Mouse (Mus musculus) Patski (cell line): ENCODE measurements around the gene Sgcg. TPM values are rescaled to one million over a fixed set of nuclear protein-coding genes. Genes with fewer than 3 reads are reported as not detected.

Source experiments
- ATAC-seq: fragments of 100-300 bp; one replicate; pipeline ENCODE4 v1.8.0; 2021
- CTCF ChIA-PET: fragments of 350-600 bp; sonication (Branson Sonifier 250); formaldehyde crosslinking; loops from one replicate; lab custom pipeline; 2022; ENCODE audit warnings: inconsistent platforms; lab: Charles Lee
- POLR2A ChIA-PET: fragments of 350-600 bp; sonication (Branson Sonifier 250); formaldehyde crosslinking; loops from one replicate; lab custom pipeline; 2022; ENCODE audit warnings: antibody characterized with exemption, inconsistent platforms; lab: Charles Lee
- DNase-seq: peaks from one replicate; pipeline ENCODE4 v3.0.0-alpha.2; 2011; ENCODE audit warnings: low read depth, low spot score
- H3K27me3 ChIP-seq: fragments of 371-371 bp; one replicate; pipeline ENCODE4 v1.5.1; 2021
- CTCF ChIP-seq: fragments of 100-300 bp; IDR thresholded peaks from one replicate; pipeline ENCODE4 v1.5.1; 2021
- in situ Hi-C: fragments of 300-500 bp; cut with MboI; formaldehyde crosslinking; loops from 3 replicates; pipeline ENCODE4 v1.11.1; 2018; ENCODE audit warnings: low pct_unique_long_range_greater_than_20kb, mixed read lengths
- polyA plus RNA-seq: library from polyadenylated mRNA; unstranded; gene quantifications from one replicate; pipeline ENCODE4 v1.2.3, GENCODE M21; 2021

The Sgcg gene
- not detected for polyA plus RNA-seq

DNA sequence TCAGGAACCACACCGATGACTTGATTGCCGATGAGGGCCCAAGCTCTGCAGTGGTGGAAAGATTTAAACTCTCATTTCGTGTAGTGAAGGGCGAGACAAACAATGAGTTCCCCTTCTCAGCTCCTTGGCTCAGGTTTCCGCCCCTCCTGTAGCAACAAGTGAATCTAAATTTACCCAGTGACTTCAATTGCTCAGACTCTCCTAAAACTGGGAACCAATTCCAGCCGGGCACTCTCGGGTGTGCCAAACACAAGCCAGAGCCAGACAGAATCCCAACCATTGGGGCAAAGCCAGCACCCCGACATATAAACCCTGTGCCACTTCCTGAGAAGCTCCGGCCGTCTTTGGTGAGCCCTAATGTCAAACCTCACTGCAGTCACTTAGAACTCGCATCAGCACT, at the start of gene Sgcg:
Sgcg (minus strand) TSS at position 139 of the 400 bp plus-strand sequence.
- POLR2A ChIA-PET = no interaction called here
- DNase-seq (no peak), ATAC-seq (no peak)
- CTCF ChIA-PET = interaction anchor here (1.2 to 1.4 kb wide), 2 partner anchors 10 to 36 kb away, joined by 4 to 5 read pairs; no protein-coding TSS in a partner anchor
- in situ Hi-C loops = no loop called here
- TF ChIP-seq CTCF = no peak
- no peaks in the 10 kb centered on the region for H3K27me3 ChIP-seq

DNA sequence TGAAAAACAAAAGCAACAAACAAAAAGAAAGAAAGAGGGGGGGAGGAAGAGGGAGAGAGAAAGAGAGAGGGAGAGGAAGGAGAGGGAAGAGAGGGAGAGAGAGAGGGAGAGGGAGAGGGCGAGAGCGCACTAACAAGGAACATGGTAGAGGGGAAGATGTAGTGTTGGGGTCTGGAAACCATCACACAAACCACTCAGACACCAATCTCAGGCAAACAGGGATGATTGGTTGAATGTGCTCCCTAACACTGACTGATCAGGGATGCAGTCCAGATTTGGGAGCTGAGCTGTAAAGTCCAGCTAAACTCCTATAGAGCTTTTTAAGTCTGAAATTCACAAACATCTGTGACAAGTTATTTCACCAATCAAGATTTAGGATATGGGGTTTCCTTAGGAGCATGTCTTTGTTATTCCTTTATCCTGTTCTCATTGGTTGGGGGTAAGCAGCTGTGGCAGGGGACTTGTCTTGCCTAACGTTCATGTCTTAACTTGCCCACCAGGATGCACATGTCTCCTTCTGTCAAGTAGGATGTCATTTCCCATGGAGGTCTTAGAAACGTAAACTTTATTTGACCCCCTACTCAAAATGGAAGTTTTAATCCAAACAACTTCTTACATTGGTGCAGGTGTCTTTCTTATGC, 45.8 kb upstream of the Sgcg start:
- in situ Hi-C loops = no loop called here
- no peak for TF ChIP-seq CTCF
- CTCF ChIA-PET = interaction anchor here (0.8 to 1.4 kb wide), 2 partner anchors 10 to 12 kb away, joined by 3 to 6 read pairs; no protein-coding TSS in a partner anchor
- POLR2A ChIA-PET = no interaction called here
- no peaks in the 10 kb centered on the region for H3K27me3 ChIP-seq
- DNase-seq (no peak), ATAC-seq (no peak)

DNA sequence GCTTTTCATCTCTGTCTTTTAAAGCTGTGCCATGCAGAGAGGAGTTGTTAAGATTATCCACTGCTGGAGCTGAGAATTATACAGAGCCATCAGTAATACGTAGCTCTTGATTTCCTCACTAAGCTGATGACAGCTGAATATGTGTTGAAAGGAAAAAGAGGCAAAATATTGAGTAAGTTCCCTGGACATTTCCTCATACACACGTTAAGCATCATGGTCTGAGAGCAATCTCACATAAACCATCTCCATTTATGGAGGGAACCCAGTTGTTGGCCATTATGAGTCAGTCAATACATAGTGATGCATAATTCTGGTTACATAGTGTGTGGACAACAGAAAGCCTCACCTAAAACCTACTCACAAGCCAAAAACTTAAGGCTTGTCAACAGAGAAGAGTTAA, 44.1 kb upstream of the Sgcg start:
- no peaks in the 10 kb centered on the region for H3K27me3 ChIP-seq
- no peak for ATAC-seq
- no peak for TF ChIP-seq CTCF
- in situ Hi-C loops = no loop called here
- ChIA-PET CTCF (interaction anchor here (0.8 kb wide), 1 partner anchor 60 kb away, joined by 5 read pairs; no protein-coding TSS in a partner anchor), POLR2A (no interaction called here)
- no peak for DNase-seq

DNA sequence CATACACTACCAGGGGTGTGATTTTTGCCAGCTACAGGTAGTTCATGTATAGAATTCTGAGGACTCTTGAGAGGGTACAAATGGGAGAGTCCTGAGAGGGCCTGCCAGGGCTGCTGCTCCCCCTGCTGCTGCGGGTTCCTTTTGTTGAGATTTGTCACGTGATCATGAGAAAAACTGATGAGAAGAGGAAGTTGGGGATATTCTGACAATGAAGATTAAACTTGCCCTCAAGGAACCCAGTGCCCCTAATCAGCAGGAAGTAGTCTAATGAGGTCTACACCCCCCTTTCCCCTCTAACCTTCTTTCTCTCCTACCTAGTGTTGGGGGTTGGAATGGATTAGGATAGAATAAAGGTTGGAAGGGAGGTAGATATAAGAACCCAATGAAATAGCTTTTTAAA, 43.0 kb upstream of the Sgcg start:
- in situ Hi-C loops = no loop called here
- DNase-seq (no peak), ATAC-seq (no peak)
- no peak for TF ChIP-seq CTCF
- ChIA-PET POLR2A (no interaction called here), CTCF (no interaction called here)
- H3K27me3 ChIP-seq = no peaks in the 10 kb centered on the region

GRCm38 (mm10) chr14:61299810-61300209, 41.5 kb upstream of the Sgcg start:
- ATAC-seq = no peak
- H3K27me3 ChIP-seq = peaks cover 3% of the 10 kb centered on the region
- ChIA-PET CTCF (interaction anchor here (1.4 kb wide), 1 partner anchor 500 kb away, joined by 3 read pairs; no protein-coding TSS in a partner anchor), POLR2A (no interaction called here)
- no peak for TF ChIP-seq CTCF
- DNase-seq = no peak
- in situ Hi-C loops = loop anchor here (5.0 kb wide), 1 partner anchor 503 kb away; no protein-coding TSS in a partner anchor

GRCm38 (mm10) chr14:61294738-61295079, 36.4 kb upstream of the Sgcg start:
- POLR2A ChIA-PET = no interaction called here

GRCm38 (mm10) chr14:61293884-61294737, 35.8 kb upstream of the Sgcg start:
- CTCF ChIA-PET = interaction anchor here (0.8 to 2.6 kb wide), 30 partner anchors 8 to 496 kb away, joined by 3 to 28 read pairs (median 5); partner anchors contain the start of gene Sgcg
- DNase-seq (peak; percentile 43), ATAC-seq (peak; percentile 95)
- in situ Hi-C loops = no loop called here
- POLR2A ChIA-PET = interaction anchor here (1.1 kb wide), 1 partner anchor 10 kb away, joined by 3 read pairs; no protein-coding TSS in a partner anchor
- peak; percentile 94 for TF ChIP-seq CTCF
- H3K27me3 ChIP-seq = peaks cover 3% of the 10 kb centered on the region

More at GRCm38 (mm10) chr14:61294738-61295079, 36.4 kb upstream of the Sgcg start:
- peak; percentile 22 for DNase-seq
- peak; percentile 29 for TF ChIP-seq CTCF
- in situ Hi-C loops = loop anchor here (5.0 kb wide), 1 partner anchor 497 kb away; no protein-coding TSS in a partner anchor
- ATAC-seq = peak; percentile 74
- peaks cover 3% of the 10 kb centered on the region for H3K27me3 ChIP-seq
- CTCF ChIA-PET = interaction anchor here (0.8 to 2.6 kb wide), 29 partner anchors 9 to 496 kb away, joined by 3 to 28 read pairs (median 5); partner anchors contain the start of gene Sgcg

DNA sequence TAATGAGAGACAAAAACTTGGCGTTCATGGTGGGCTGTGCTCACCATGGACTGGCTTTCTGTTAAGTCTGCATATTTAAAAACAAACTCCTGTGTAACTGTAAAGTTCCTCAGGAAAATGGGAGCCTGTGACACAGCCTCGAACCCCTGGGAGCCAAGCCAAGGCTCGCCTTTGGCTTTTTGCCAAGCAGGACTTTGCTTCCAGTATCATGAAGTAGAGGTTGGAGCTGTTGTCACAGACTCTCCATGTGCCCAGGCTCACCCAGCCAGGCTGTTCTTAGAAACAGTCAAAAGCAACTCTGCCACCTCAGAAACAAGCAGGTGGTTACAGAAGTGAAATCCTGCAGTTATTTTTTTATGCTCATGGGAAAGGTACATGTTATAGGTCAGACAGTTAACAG, 32.4 kb upstream of the Sgcg start:
- no peaks in the 10 kb centered on the region for H3K27me3 ChIP-seq
- POLR2A ChIA-PET = no interaction called here
- in situ Hi-C loops = no loop called here
- DNase-seq (no peak), ATAC-seq (no peak)
- no peak for TF ChIP-seq CTCF
- CTCF ChIA-PET = interaction anchor here (2.4 kb wide), 1 partner anchor 48 kb away, joined by 7 read pairs; no protein-coding TSS in a partner anchor

- ChIA-PET POLR2A (interaction anchor here (0.6 kb wide), 1 partner anchor 116 kb away, joined by 4 read pairs; no protein-coding TSS in a partner anchor), CTCF (interaction anchor here (2.4 kb wide), 1 partner anchor 46 kb away, joined by 7 read pairs; no protein-coding TSS in a partner anchor)
- H3K27me3 ChIP-seq = no peaks in the 10 kb centered on the region
- no peak for TF ChIP-seq CTCF
- DNase-seq (no peak), ATAC-seq (no peak)
- in situ Hi-C loops = no loop called here
Observed at GRCm38 (mm10) chr14:61288606-61289286, 30.5 kb upstream of the Sgcg start.
